Comparison of ENCODE assay signal across 8 mouse cellular contexts in genomic region chr2:70562611-70562980, GRCm38 (mm10). TPM values are rescaled to one million over a fixed set of nuclear protein-coding genes. Genes with fewer than 3 reads are reported as not detected.
DNase-seq lines count a peak whose midpoint lies in the region; ATAC-seq and TF ChIP-seq lines count a peak whose summit lies in the region.
"Had no signal": no experiment of that assay in that cellular context is flagged by ENCODE, and none has a peak within 500 bp of the region (broad histone marks: within the 10 kb centered on the region; RNA-seq: fewer than 3 reads in every experiment).

No protein-coding gene starts in this region.

- no peaks in the 10 kb centered on the region for H3K36me3 ChIP-seq in lung, embryonic 14.5 days (ENCODE audit: insufficient read depth)
- no peaks in the 10 kb centered on the region for H3K36me3 ChIP-seq in forebrain, embryonic 10.5 days (replicated peaks)
- H3K36me3 ChIP-seq in intestine, embryonic 15.5 days, result no peaks in the 10 kb centered on the region

- intact Hi-C loops in gastrocnemius, postnatal 14 days (cut with DNase I; ENCODE audit: low total_unique reads), result loop anchor here (5.0 kb wide), 1 partner anchor 435 kb away; no protein-coding TSS in a partner anchor

- H3K9ac ChIP-seq in lung, embryonic 14.5 days, result no peak overlapping the region
- no peak overlapping the region for H3K9ac ChIP-seq in intestine, embryonic 15.5 days

- TF ChIP-seq POLR2A in olfactory bulb, adult 2 months (IDR thresholded peaks at IDR 0.05; ENCODE audit: insufficient read depth, low read depth, low read length), result no peak

- peaks cover 89% of the 10 kb centered on the region for H3K27me3 ChIP-seq in lung, embryonic 14.5 days (ENCODE audit: insufficient read depth, low read length)
- peaks cover 95% of the 10 kb centered on the region for H3K27me3 ChIP-seq in forebrain, embryonic 10.5 days (ENCODE audit: poor library complexity, severe bottlenecking)
- H3K27me3 ChIP-seq in intestine, embryonic 15.5 days (replicated peaks), result peaks cover 88% of the 10 kb centered on the region

- no peak for DNase-seq in lung, embryonic 14.5 days
- DNase-seq in lung, adult 18-20 months, result no peak
- DNase-seq in forebrain, embryonic 10.5 days (ENCODE audit: extremely low spot score, low spot score), result no peak
- DNase-seq in thymus, postnatal 14 days, result no peak
- DNase-seq in gastrocnemius, postnatal 14 days, result no peak

- H3K9me3 ChIP-seq in lung, embryonic 14.5 days (ENCODE audit: low read depth, low read length), result no peaks in the 10 kb centered on the region
- no peaks in the 10 kb centered on the region for H3K9me3 ChIP-seq in forebrain, embryonic 10.5 days
- no peaks in the 10 kb centered on the region for H3K9me3 ChIP-seq in intestine, embryonic 15.5 days

- ATAC-seq in lung, embryonic 14.5 days (ENCODE audit: insufficient read depth), result no peak
- no peak for ATAC-seq in intestine, embryonic 15.5 days

- H3K4me1 ChIP-seq in lung, embryonic 14.5 days (ENCODE audit: insufficient read depth), result peaks cover 16% of the 10 kb centered on the region
- H3K4me1 ChIP-seq in forebrain, embryonic 10.5 days, result peaks cover 85% of the 10 kb centered on the region
- H3K4me1 ChIP-seq in intestine, embryonic 15.5 days (replicated peaks), result peaks cover 28% of the 10 kb centered on the region
- H3K4me1 ChIP-seq in olfactory bulb, adult 2 months (ENCODE audit: control insufficient read depth, insufficient read depth, low read length), result peaks cover 9% of the 10 kb centered on the region

- WGBS in lung, embryonic 14.5 days, result under 1% methylated on average over 21 of the region's 34 CpGs
- WGBS in forebrain, embryonic 10.5 days, result under 1% methylated on average over 29 of the region's 34 CpGs
- 1% methylated on average over 33 of the region's 34 CpGs for WGBS in intestine, embryonic 15.5 days
- WGBS in olfactory bulb, adult 2 months, result under 1% methylated on average over 34 of the region's 34 CpGs

- TF ChIP-seq CTCF in lung, embryonic 14.5 days (IDR thresholded peaks at IDR 0.05; ENCODE audit: low read depth), result no peak
- TF ChIP-seq CTCF in olfactory bulb, adult 2 months (IDR thresholded peaks at IDR 0.05; ENCODE audit: insufficient read depth, low read depth, low read length), result no peak

- peak overlapping the region; percentile 28 for H3K4me3 ChIP-seq in lung, embryonic 14.5 days (ENCODE audit: low read depth, low read length)
- H3K4me3 ChIP-seq in forebrain, embryonic 10.5 days, result peak overlapping the region; percentile 48
- peak overlapping the region; percentile 16 for H3K4me3 ChIP-seq in intestine, embryonic 15.5 days (replicated peaks)
- peak overlapping the region; percentile 96 for H3K4me3 ChIP-seq in olfactory bulb, adult 2 months (ENCODE audit: insufficient read depth, low read depth, low read length)

- H3K4me2 ChIP-seq in lung, embryonic 14.5 days, result peak overlapping the region; percentile 55
- H3K4me2 ChIP-seq in intestine, embryonic 15.5 days (replicated peaks), result peak overlapping the region; percentile 47

- H3K27ac ChIP-seq in lung, embryonic 14.5 days (ENCODE audit: low read depth), result no peak overlapping the region
- peak overlapping the region; percentile 8; the same call in 1 of the 2 replicates for H3K27ac ChIP-seq in forebrain, embryonic 10.5 days
- no peak overlapping the region for H3K27ac ChIP-seq in intestine, embryonic 15.5 days
- peak overlapping the region; percentile 100 for H3K27ac ChIP-seq in olfactory bulb, adult 2 months (ENCODE audit: insufficient read depth, low read depth, low read length)

RNA-seq across cellular contexts. Expression of gene Gad1, which starts 9.7 kb away (rescaled TPM):
- 0.11 and 0.28 TPM in 2 replicates for polyA plus RNA-seq in lung, embryonic 14.5 days (2014; fragmentation: Nextera tagmentation; extraction: Ambion mirVana)
- polyA plus RNA-seq in forebrain, embryonic 10.5 days (2016; fragmentation: Nextera tagmentation; extraction: Ambion mirVana), result 2.3 and 3.4 TPM in 2 replicates
- 0.16 and 0.49 TPM in 2 replicates for polyA plus RNA-seq in intestine, embryonic 15.5 days (2015; fragmentation: Nextera tagmentation; extraction: Ambion mirVana)
- polyA plus RNA-seq in olfactory bulb, adult 2 months (2012; ENCODE audit: insufficient read depth, insufficient read length, low replicate concordance, missing spikeins), result 475 and 527 TPM in 2 replicates
- 1 to 10 TPM in 1 of 2 experiments, under 1 TPM in 1; 0.51 to 1.4 TPM for total RNA-seq in gastrocnemius, postnatal 14 days (2021)

RNA-seq across cellular contexts. Expression of gene Erich2, which starts 54.0 kb away (rescaled TPM):
- polyA plus RNA-seq in lung, embryonic 14.5 days (2014; fragmentation: Nextera tagmentation; extraction: Ambion mirVana), result 6.1 and 6.2 TPM in 2 replicates
- polyA plus RNA-seq in forebrain, embryonic 10.5 days (2016; fragmentation: Nextera tagmentation; extraction: Ambion mirVana), result 0.56 and 0.77 TPM in 2 replicates
- 0.88 and 1.5 TPM in 2 replicates for polyA plus RNA-seq in intestine, embryonic 15.5 days (2015; fragmentation: Nextera tagmentation; extraction: Ambion mirVana)
- not detected in 2 replicates for polyA plus RNA-seq in olfactory bulb, adult 2 months (2012; ENCODE audit: insufficient read depth, insufficient read length, low replicate concordance, missing spikeins)
- not detected for total RNA-seq in gastrocnemius, postnatal 14 days (2021)
- polyA plus RNA-seq: liver, embryonic 16.5 days had no signal

Comparison
In these comparisons a context has a peak if more than half of its experiments do, and no peak if none do; other contexts are left out.
1. H3K27ac ChIP-seq: peak in forebrain, embryonic 10.5 days (single experiment) and olfactory bulb, adult 2 months (single experiment); none in lung, embryonic 14.5 days (single experiment) and intestine, embryonic 15.5 days (single experiment).
2. H3K4me3 ChIP-seq: peak in every context shown above with its lines; median percentile 96 in olfactory bulb, adult 2 months; 48 in forebrain, embryonic 10.5 days; 28 in lung, embryonic 14.5 days; 16 in intestine, embryonic 15.5 days.
3. RNA of gene Gad1, which starts 9.7 kb away (polyA plus RNA-seq): 475 to 527 TPM in olfactory bulb, adult 2 months; 2.3 to 3.4 TPM in forebrain, embryonic 10.5 days, 0.11 to 0.28 TPM in lung, embryonic 14.5 days and 0.16 to 0.49 TPM in intestine, embryonic 15.5 days; every median in the first group is over 100 times any median in the second.